Mouse (Mus musculus): ENCODE results near the gene Bbs9.

DNA sequence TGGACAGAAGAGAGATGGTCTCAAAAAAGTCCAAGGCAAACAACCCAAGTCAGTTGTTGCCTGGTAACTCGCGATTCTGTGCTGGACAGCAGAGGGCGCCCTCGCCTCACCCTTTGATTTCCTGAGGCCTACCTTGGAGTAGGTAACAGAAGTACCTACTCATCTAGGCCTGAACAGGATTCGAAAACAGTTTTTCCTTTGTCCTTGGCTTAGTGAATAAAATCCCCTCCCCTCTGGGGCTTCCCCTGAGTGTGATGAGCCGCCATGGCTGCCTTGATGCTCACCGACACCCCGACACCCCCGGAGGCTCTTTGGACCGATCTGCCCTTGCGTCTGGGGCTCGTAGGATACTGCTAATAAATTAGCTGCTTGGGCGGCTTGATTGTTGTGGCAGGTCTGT, 82.0 kb downstream of the Bbs9 start:
- TF ChIP-seq USF2 (conservative IDR thresholded peaks at IDR 0.05; ENCODE audit: low read depth, low read length) (no peak), MXI1 (IDR thresholded peaks at IDR 0.05; ENCODE audit: low read depth, low read length) (no peak)
